Mouse (Mus musculus) limb, embryonic 13.5 days (tissue): ENCODE measurements at regions not wholly inside any gene's neighbourhood (a gene's known extent, or its start where the extent isn't known, plus 50 kb on each side); places are given as distances from the start of the nearest gene placed in this dataset.
A peak's percentile ranks its signal among the peaks of the same experiment; 100 is the strongest.

Source experiments
- ATAC-seq: fragments of 200-750 bp; cut with Nextera tagmentation; 2 replicates; pipeline ENCODE4 v1.8.0; 2017; ENCODE audit warnings: low read depth, moderate number of reproducible peaks, moderate TSS enrichment; ENCODE audit not compliant: low FRiP score
- H3K27ac ChIP-seq: fragments of 300-500 bp; sonication (generic); 2 replicates; pipeline ENCODE4 v1.5.1; 2015; ENCODE audit warnings: inconsistent platforms, mild to moderate bottlenecking, moderate library complexity
- H3K27me3 ChIP-seq: fragments of 300-500 bp; sonication (generic); 2 replicates; pipeline ENCODE4 v1.6.1; 2015; ENCODE audit warnings: mild to moderate bottlenecking, inconsistent platforms
- H3K36me3 ChIP-seq: fragments of 300-500 bp; sonication (generic); 2 replicates; pipeline ENCODE4 v1.6.1; 2015; ENCODE audit warnings: inconsistent platforms, mild to moderate bottlenecking, moderate library complexity
- H3K4me1 ChIP-seq: fragments of 300-500 bp; sonication (generic); 2 replicates; pipeline ENCODE4 v1.6.1; 2015; ENCODE audit warnings: inconsistent platforms
- H3K4me2 ChIP-seq: fragments of 300-500 bp; sonication (generic); replicated peaks from 2 replicates; pipeline ENCODE4 v1.6.1; 2015; ENCODE audit warnings: inconsistent platforms, mild to moderate bottlenecking, moderate library complexity
- H3K4me3 ChIP-seq: fragments of 300-500 bp; sonication (generic); 2 replicates; pipeline ENCODE4 v1.5.1; 2015; ENCODE audit warnings: moderate library complexity, mild to moderate bottlenecking, inconsistent platforms
- H3K9ac ChIP-seq: fragments of 300-500 bp; sonication (generic); 2 replicates; pipeline ENCODE4 v1.6.1; 2015; ENCODE audit warnings: mild to moderate bottlenecking, inconsistent platforms
- H3K9me3 ChIP-seq: fragments of 300-500 bp; sonication (generic); 2 replicates; pipeline ENCODE4 v1.6.1; 2016; ENCODE audit warnings: inconsistent platforms
- WGBS: fragments of 180-500 bp; shearing (Covaris S2); methylation state at CpG from one replicate; pipeline ENCODE4 v1.1.7; 2015; 5-methylcytosine and 5-hydroxymethylcytosine counted together

DNA sequence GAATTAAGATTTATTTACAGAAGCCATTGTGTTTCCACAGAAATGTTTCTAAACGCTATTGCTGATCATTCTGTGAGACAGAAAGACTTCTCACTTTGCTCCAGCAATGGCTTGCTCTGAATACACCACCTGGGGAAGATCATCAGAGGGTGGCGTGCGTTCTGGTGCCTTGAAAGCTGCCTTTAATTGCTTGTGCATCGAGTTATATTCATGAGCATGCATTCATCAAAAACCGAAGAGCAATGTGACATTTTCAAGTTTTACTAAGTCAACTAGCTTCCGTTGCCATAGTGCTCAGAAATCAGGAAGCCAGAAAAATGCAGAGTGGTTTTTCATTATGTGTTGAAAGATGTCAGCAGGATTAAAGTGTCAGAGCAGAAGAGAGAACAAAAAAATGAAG lies 85.0 kb upstream of the Pcdh18 start:
- Histone ChIP-seq H3K27me3 (no peaks in the 10 kb centered on the region), H3K4me3 (no peak overlapping the region), H3K9me3 (no peaks in the 10 kb centered on the region), H3K9ac (no peak overlapping the region), H3K27ac (no peak overlapping the region), H3K4me1 (peaks cover 15% of the 10 kb centered on the region), H3K36me3 (no peaks in the 10 kb centered on the region), H3K4me2 (no peak overlapping the region)
- no peak for ATAC-seq
- 40% methylated on average over 6 of the region's 6 CpGs for WGBS

DNA sequence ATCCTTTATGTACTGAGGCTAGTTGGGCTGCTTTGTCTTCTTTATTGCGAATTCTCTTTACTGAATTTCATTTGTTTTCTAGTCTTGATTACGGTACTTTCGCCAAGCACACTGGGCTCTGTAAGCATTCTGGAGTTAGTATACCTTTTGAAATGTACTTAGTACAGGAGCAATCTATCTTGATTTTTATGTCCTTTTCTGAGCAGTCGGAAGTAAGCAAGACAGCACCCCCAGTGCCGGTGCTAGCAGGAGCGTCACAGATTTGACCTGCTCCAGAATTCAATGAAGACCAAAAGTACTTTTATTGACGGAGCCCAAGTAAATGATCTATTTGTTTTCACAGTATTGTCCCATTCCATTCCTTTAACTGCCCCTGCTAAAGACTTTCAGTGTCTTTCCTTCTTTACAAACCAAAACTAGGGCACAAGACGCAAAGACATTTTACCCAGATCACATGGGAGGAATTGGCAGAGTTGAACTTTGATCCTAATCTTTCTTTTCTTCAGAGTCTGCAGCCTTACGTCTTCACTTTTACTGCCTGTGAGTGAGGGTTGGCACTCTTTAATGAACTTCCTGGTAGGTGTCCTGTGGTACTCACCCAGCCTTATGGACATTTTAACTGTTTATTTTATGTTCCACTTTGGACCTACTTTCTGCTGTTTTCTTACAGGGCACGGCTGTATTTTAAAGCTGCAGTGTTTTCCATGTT lies 83.5 kb upstream of the Pcdh18 start:
- H3K9ac ChIP-seq: no peak overlapping the region
- H3K27ac ChIP-seq: no peak overlapping the region
- H3K27me3 ChIP-seq: no peaks in the 10 kb centered on the region
- peaks cover 15% of the 10 kb centered on the region for H3K4me1 ChIP-seq
- H3K4me2 ChIP-seq: peak overlapping the region; percentile 19
- H3K36me3 ChIP-seq: no peaks in the 10 kb centered on the region
- ATAC-seq: no peak
- WGBS: 35% methylated on average over 10 of the region's 10 CpGs
- no peak overlapping the region for H3K4me3 ChIP-seq
- no peaks in the 10 kb centered on the region for H3K9me3 ChIP-seq

DNA sequence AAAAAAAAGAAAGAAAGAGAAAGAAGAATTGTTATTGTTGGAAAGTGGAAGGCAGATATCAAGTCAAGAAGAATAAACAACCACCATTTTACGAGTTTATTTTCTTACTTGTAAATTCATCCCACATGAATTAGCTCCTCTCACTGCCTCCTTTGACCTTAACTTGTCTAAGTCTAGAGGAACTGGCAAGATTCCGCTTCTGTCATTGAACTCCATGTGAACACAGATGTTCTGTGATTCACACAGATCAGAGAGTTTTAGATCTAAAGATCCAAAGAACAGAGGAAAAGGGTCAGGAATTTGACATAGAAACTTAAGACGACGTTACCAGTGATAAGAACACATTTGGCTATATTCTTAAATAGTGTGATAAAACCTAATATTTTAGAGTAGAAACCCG lies 57.3 kb upstream of the Pcdh18 start:
- H3K9ac ChIP-seq: no peak overlapping the region
- no peak overlapping the region for H3K4me3 ChIP-seq
- H3K4me1 ChIP-seq: 0 out of 2 replicates have a peak, but pooled peaks cover 3% of the 10 kb centered on the region
- no peak for ATAC-seq
- H3K36me3 ChIP-seq: no peaks in the 10 kb centered on the region
- no peaks in the 10 kb centered on the region for H3K27me3 ChIP-seq
- 74% methylated on average over 5 of the region's 5 CpGs for WGBS
- no peaks in the 10 kb centered on the region for H3K9me3 ChIP-seq
- H3K27ac ChIP-seq: no peak overlapping the region
- H3K4me2 ChIP-seq: no peak overlapping the region

DNA sequence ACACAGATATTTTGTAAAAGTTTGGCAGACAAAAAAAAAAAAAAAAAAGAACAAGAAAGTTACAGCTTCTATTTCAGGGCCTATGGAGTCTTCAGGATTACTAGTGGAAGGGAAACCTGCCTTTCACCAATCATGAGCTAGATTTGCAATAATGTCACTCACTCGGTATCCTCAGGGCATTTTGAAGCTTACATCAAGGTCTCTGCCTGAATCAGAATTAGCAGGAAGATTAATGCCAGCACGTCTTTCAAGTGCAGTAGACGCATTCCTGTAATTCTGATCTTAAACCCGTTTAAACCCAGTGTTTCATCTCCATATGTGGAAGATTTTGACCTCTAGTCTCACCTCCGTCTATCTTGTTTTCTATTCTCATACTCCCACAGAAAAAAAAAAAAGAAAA lies 50.6 kb upstream of the Pcdh18 start:
- Histone ChIP-seq H3K27me3 (no peaks in the 10 kb centered on the region), H3K36me3 (no peaks in the 10 kb centered on the region), H3K9me3 (no peaks in the 10 kb centered on the region), H3K4me3 (no peak overlapping the region), H3K4me2 (0 out of 2 replicates have a peak overlapping the region, but pooled peaks have one; percentile 7), H3K9ac (no peak overlapping the region), H3K4me1 (peaks cover 19% of the 10 kb centered on the region), H3K27ac (peak overlapping the region; percentile 61; the same call in 1 of the 2 replicates)
- ATAC-seq: peak; percentile 3; the same call in 1 of the 2 replicates
- WGBS: 12% methylated on average over 5 of the region's 5 CpGs

DNA sequence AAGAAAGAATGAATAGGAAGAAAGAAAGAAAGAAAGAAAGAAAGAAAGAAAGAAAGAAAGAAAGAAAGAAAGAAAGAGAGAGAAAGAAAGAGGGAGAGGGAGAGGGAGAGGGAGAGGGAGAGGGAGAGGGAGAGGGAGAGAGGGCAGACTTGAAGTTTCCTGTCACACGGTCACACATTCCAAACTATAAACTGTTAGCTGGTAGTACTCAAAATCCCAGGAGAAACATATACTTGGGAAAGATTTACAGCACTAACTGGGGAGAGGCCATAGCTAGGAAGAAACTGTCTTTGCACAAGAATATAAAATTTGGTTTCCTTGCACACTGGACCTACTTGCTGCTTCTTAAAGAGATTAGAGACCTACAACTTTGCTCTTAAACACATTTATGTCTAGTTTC lies 50.2 kb upstream of the Pcdh18 start:
- H3K27ac ChIP-seq: peak overlapping the region; percentile 61; the same call in 1 of the 2 replicates
- ATAC-seq: peak; percentile 81
- 0% methylated on average over 1 of the region's 1 CpGs for WGBS

More for the DNA sequence above, 50.2 kb upstream of the Pcdh18 start:
- Histone ChIP-seq H3K9ac (no peak overlapping the region), H3K4me2 (no peak overlapping the region), H3K4me1 (peaks cover 19% of the 10 kb centered on the region), H3K4me3 (no peak overlapping the region), H3K27me3 (no peaks in the 10 kb centered on the region), H3K9me3 (no peaks in the 10 kb centered on the region), H3K36me3 (no peaks in the 10 kb centered on the region)
